Mouse (Mus musculus) ES-E14 (cell line): ENCODE results near the gene Cfap97d1. TPM values are rescaled to one million over a fixed set of nuclear protein-coding genes. Genes with fewer than 3 reads are reported as not detected.

ENCODE experiments used
- DNase-seq: peaks from one replicate; pipeline ENCODE4 v3.0.0-alpha.2; 2013; ENCODE audit warnings: low read depth, low spot score
- H3K27ac ChIP-seq: 2 replicates; pipeline ENCODE4 v1.5.1; 2012; ENCODE audit warnings: low read depth, mild to moderate bottlenecking, low read length, moderate library complexity, mixed read lengths; ENCODE audit not compliant: poor library complexity, insufficient read depth, severe bottlenecking
- H3K36me3 ChIP-seq: 2 replicates; pipeline ENCODE4 v1.6.1; 2012; ENCODE audit warnings: mild to moderate bottlenecking, low read length, moderate library complexity, mixed read lengths; ENCODE audit not compliant: control insufficient read depth, poor library complexity, insufficient read depth, severe bottlenecking
- H3K4me1 ChIP-seq, 2 experiments: fragments of 150-350 bp in 1 of 2; sonication (generic) in 1 of 2; 2 replicates each; pipeline ENCODE4 v1.6.1; 2012; ENCODE audit warnings: low read length in 2 of 2, mild to moderate bottlenecking in 1 of 2, mixed read lengths in 1 of 2; ENCODE audit not compliant: control insufficient read depth in 2 of 2, insufficient read depth in 2 of 2, poor library complexity in 1 of 2
- H3K4me3 ChIP-seq, 2 experiments: fragments of 150-350 bp in 1 of 2; sonication (generic) in 1 of 2; 2 replicates each; pipeline ENCODE4 v1.5.1; 2012; ENCODE audit warnings: low read length in 2 of 2, low read depth in 1 of 2, mild to moderate bottlenecking in 1 of 2, mixed read lengths in 1 of 2; ENCODE audit not compliant: insufficient read depth in 1 of 2, poor library complexity in 1 of 2, severe bottlenecking in 1 of 2
- H3K9ac ChIP-seq: 2 replicates; pipeline ENCODE4 v1.6.1; 2012; ENCODE audit warnings: low read depth, mild to moderate bottlenecking, low read length, mixed read lengths; ENCODE audit not compliant: poor library complexity, insufficient read depth, severe bottlenecking
- H3K9me3 ChIP-seq: fragments of 150-350 bp; sonication (generic); 2 replicates; pipeline ENCODE4 v1.6.1; 2012; ENCODE audit warnings: low read depth, mild to moderate bottlenecking, low read length; ENCODE audit not compliant: control insufficient read depth, insufficient read depth
- CHD2 ChIP-seq: IDR thresholded peaks from 2 replicates; pipeline ENCODE4 v1.6.1; 2014; ENCODE audit warnings: mild to moderate bottlenecking, low read depth, low read length, inconsistent platforms
- HCFC1 ChIP-seq: IDR thresholded peaks from 2 replicates; pipeline ENCODE4 v1.6.1; 2012; ENCODE audit warnings: low read length, inconsistent platforms, borderline replicate concordance; ENCODE audit not compliant: insufficient read depth
- MAFK ChIP-seq: IDR thresholded peaks from 2 replicates; pipeline ENCODE4 v1.6.1; 2014; ENCODE audit warnings: mild to moderate bottlenecking, low read depth, low read length, inconsistent platforms; ENCODE audit not compliant: insufficient read depth
- ZC3H11A ChIP-seq: IDR thresholded peaks from 2 replicates; pipeline ENCODE4 v1.6.1; 2012; ENCODE audit warnings: low read depth, mild to moderate bottlenecking, inconsistent platforms, low read length, borderline replicate concordance
- ZNF384 ChIP-seq: IDR thresholded peaks from 2 replicates; pipeline ENCODE4 v1.6.1; 2012; ENCODE audit warnings: low read depth, low read length, inconsistent platforms
- in situ Hi-C, 2 experiments: fragments of 600-800 bp; cut with MboI; formaldehyde crosslinking; loops; one replicate each; pipeline ENCODE4 v1.15.1; 2025; ENCODE audit warnings: low sequenced_read_pairs in 2 of 2, inconsistent platforms in 1 of 2; ENCODE audit not compliant: unreplicated experiment in 2 of 2
- total RNA-seq: library from RNA; depleted of rRNA; stranded (reverse); fragments of 300-350 nt; gene quantifications from 2 replicates; pipeline ENCODE4 v1.2.3, GENCODE M21; 2012; rRNA removed

Cfap97d1 gene
- total RNA-seq, result not detected in 2 replicates

DNA sequence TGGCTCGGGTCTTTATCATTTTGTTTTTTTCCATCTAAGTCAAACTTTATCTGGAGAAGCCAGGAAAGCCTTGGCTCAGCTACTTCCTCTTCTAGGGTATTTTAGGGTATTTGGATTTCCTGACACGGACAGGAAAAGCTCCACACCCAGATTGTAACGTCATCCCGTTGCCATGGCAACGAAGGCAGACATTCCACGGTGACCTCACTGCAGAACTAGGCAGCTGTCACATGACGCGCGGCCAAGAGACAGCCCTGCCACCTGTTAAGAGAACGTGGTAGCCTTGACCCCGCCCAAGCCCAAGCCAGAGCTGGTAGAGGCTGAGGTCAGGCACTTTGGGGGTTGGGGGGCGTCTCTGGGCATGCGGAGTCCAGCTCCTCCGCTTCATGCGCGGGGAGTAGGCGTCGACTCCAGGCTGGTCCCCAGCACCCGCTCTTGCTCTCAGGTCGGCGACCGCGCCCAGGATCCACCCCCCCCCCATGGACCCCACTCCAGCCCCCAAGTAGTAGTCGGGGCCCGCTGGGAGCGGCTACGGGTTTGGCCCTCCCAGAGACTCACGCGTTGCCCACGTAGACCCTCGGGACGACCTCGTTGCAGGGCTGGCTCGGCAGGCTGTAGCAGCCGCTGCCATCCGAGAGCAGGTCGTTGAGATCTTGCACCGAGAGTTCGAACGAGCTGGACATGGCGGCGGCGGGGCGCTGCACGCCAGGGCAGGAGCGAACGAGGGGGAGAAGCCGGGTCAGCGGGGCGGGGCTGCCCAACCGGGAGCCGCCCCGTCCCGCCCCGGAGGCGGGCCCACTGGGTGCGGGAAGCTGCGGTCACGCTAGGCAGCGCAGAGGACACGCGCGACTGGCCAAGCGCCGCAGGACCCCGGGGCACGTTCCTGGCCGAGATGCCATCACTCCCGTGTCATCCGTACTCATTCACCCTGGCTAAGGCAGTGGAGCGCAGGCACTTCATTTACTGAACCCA, at the start of gene Cfap97d1:
Gene Cfap97d1 (plus strand): TSS at position 226 of the 972 bp plus-strand sequence.
- in situ Hi-C loops, result no loop called here
- TF ChIP-seq CHD2 (no peak), ZC3H11A (no peak), ZNF384 (no peak)

DNA sequence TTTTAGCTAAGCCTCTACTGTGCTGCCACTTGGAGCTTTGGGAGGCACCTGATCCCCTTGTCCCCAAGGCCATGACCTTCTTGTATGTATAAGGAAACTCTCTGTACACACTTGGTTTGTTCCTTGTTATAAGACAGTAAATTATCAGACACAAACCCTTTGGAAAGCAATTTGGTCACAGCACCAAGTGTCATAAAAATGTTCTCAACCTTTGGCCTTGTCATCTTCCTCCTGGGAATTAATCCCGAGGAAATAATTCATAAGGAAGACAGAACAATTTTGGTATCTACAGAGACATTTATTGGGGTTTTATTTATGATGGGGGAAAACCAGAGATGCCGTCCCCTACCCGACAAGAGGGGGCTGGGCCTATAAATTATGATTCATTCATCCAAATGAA, 48.3 kb upstream of the Cfap97d1 start:
- TF ChIP-seq ZC3H11A (no peak), ZNF384 (no peak)
- Histone ChIP-seq H3K9me3 (no peaks in the 10 kb centered on the region), H3K4me1 (peaks cover 6 to 13% of the 10 kb centered on the region in 2 experiments; a peak in 3 of 4 replicates), H3K27ac (no peak overlapping the region), H3K36me3 (no peaks in the 10 kb centered on the region), H3K9ac (no peak overlapping the region), H3K4me3 (no peak overlapping the region)
- DNase-seq, result no peak
- in situ Hi-C loops, result no loop called here

More for the DNA sequence above, at the start of gene Cfap97d1:
- Histone ChIP-seq H3K4me1 (peaks cover 8 to 19% of the 10 kb centered on the region in 2 experiments), H3K36me3 (peaks cover 15% of the 10 kb centered on the region; the same call in 1 of the 2 replicates), H3K9ac (peak within 1 kb of the TSS; percentile 91), H3K27ac (peak within 1 kb of the TSS; percentile 51), H3K4me3 (peak within 1 kb of the TSS; percentile 70 to 90), H3K9me3 (no peaks in the 10 kb centered on the region)
- DNase-seq, result peak; percentile 94

DNA sequence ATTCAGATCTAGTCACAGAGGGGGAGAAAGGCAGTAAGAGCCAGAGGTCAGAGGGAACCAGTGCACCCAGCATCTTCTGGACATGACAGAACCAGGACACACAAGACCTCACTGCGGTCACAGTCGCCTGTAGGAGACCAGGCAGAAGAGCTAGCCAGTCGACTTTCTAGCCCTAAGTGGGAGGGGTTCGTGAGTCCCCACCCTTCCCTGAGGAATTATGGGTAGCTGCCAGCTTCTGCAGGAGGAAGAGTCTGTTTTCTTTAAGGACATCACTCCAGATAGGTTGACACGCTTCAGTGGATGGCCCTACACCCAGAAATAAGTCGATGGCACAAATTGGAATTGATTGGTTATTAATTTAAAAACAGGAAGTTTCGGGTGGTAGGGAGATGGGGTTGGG, 47.7 kb upstream of the Cfap97d1 start:
- no peak overlapping the region for H3K27ac ChIP-seq
- no peak for DNase-seq
- no peaks in the 10 kb centered on the region for H3K36me3 ChIP-seq
- TF ChIP-seq ZNF384 (no peak), MAFK (no peak), HCFC1 (no peak), CHD2 (no peak), ZC3H11A (no peak)
- H3K9ac ChIP-seq, result no peak overlapping the region
- no peaks in the 10 kb centered on the region for H3K9me3 ChIP-seq
- H3K4me1 ChIP-seq, result peaks cover 6 to 13% of the 10 kb centered on the region in 2 experiments; a peak in 3 of 4 replicates
- in situ Hi-C loops, result no loop called here
- H3K4me3 ChIP-seq, result peak overlapping the region in 1 of 2 experiments; percentile 61; a peak in 2 of 4 replicates

DNA sequence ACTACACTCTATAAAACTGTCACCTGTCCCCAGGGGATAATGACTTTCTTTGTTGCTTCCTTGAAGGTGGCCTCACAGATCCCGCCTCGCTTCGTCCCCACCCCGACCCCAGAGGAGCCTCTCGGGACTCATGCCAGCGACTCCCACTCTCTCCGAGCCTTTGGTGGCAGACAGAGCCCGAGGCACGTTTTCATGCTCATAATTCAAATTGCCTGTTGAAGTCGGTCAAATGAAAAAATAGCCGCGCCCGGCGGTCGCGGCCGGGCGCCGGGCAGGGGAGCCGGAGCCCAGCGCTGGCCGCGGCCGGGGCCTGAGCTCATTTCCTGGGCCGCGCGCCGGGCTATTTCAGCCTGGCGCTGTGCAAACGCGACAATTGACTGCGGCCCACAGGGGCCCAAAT, 47.0 kb upstream of the Cfap97d1 start:
- peak overlapping the region; percentile 56; the same call in 1 of the 2 replicates for H3K9ac ChIP-seq
- no peak for DNase-seq
- H3K4me1 ChIP-seq, result peaks cover 6 to 13% of the 10 kb centered on the region in 2 experiments; a peak in 3 of 4 replicates
- no peak for TF ChIP-seq ZNF384
- TF ChIP-seq MAFK, result no peak
- no peak for TF ChIP-seq HCFC1
- no peak for TF ChIP-seq CHD2
- no peak for TF ChIP-seq ZC3H11A
- no peaks in the 10 kb centered on the region for H3K9me3 ChIP-seq
- in situ Hi-C loops, result no loop called here
- no peak overlapping the region for H3K27ac ChIP-seq
- H3K4me3 ChIP-seq, result peak overlapping the region; percentile 59 to 61
- H3K36me3 ChIP-seq, result no peaks in the 10 kb centered on the region

GRCm38 (mm10) chr11:101943055-101943454, 41.0 kb upstream of the Cfap97d1 start:
- DNase-seq, result no peak
- H3K4me1 ChIP-seq, result peaks cover 0 to 15% of the 10 kb centered on the region in 2 experiments; a peak in 1 of 4 replicates
- in situ Hi-C loops, result no loop called here
- no peaks in the 10 kb centered on the region for H3K9me3 ChIP-seq
- no peak overlapping the region for H3K9ac ChIP-seq
- TF ChIP-seq HCFC1 (no peak), MAFK (no peak)
- H3K4me3 ChIP-seq, result no peak overlapping the region
- H3K36me3 ChIP-seq, result no peaks in the 10 kb centered on the region
- H3K27ac ChIP-seq, result no peak overlapping the region
